Mouse (Mus musculus): Measurements from ENCODE around the gene Fat3. TPM values are rescaled to one million over a fixed set of nuclear protein-coding genes. Genes with fewer than 3 reads are reported as not detected.

The Fat3 gene
- total RNA-seq, 2 experiments from 2014 or later, result 31.5 to 33.1 TPM

- DNase-seq (ENCODE audit: low spot score in 2 of 2), result no peak
These were observed 545.8 kb downstream of the Fat3 start for GRCm38 (mm10) chr9:15955147-15955782.

DNA sequence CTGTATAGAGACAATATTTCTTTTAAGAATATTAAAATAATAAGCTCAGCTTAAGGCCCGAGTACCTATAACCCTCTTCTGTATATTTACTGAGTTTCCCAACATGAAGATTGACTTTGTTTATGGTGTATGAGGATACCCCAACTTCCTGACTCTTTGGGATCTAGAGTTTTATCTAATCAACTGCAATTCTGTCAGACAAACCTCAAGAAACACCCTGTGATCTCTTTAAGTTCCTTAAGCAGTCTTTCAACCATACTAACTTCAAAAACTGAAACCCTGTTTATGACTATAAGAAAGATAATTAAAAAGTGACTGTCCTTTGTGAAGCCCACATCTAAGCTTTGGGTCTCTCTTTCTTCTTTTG lies 546.8 kb downstream of the Fat3 start:
- DNase-seq (ENCODE audit: low spot score in 2 of 2), result no peak

- DNase-seq (ENCODE audit: low spot score in 2 of 2), result no peak
These were observed 547.3 kb downstream of the Fat3 start for GRCm38 (mm10) chr9:15953585-15954337.

DNA sequence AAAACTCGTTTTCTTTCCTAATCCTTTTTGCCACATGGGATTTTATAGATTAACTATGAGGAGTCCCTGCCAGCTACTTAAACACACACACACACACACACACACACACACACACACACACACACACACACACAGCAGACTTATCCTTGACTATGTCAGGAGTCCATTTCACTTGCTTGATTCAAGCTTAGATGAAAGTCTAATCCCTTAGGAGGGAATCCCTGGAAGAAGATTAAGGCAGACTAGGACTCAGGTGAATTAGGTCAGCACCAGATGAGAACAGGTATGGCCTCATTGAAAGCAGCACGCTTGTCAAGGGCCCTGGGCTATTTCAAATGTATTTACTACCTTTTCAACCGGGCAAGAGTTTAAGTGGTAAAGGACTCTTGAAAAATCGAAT lies 553.0 kb downstream of the Fat3 start:
- DNase-seq (ENCODE audit: low spot score in 2 of 2), result no peak

DNA sequence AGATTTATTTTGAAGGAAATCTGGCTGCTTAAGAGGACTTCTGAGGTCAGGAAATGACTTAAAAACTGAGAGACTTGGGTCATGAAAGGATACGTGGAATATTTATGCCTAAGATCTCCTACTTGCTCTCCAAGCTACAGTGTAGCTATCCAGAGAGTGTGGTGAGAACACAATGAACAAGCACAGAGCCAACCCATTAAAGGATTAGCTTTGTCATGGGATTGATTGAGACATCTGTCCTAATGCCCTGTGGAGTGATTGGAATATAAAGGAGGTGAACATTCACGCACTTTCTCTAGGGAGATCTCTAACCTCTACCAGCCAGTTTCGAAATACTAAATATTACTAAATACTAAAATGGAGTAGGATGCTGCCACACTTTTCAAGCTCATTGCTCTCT lies 556.9 kb downstream of the Fat3 start:
- peak in 1 of 2 experiments; percentile 11 for DNase-seq (ENCODE audit: low spot score in 2 of 2)

DNA sequence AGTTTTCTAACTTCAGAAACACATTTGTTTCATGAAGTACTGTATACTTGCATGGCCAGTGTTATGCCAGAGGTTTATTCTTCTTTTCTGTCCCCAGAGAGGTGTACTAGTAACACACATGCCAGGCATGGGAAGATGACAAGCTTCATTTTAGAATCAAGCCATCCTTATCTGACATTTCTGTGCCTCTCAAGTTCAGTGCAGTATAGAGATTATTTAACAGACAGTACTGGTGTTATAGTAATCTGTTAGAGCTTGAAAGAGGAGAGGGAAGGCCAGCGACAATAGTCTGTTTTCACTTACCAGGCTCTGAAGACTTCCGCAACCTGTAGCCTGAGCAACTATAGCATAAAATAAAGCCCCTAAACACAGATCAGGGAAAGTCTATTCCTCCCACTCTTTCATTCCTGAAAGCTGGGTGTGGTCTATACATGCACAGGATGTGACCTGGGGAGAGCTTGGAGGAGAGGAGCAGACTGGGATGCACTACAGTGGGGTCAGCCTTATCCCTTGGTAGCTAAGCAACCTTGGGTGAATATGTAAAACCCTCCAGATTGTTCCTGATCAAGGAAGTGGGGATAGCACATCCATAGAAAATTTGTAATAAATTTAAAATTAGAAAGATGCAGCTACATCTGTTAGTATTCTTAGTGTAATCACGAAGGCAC lies 557.5 kb downstream of the Fat3 start:
- no peak for DNase-seq (ENCODE audit: low spot score in 2 of 2)

GRCm38 (mm10) chr9:15941818-15942217 lies 559.3 kb downstream of the Fat3 start:
- no peak for DNase-seq (ENCODE audit: low spot score in 2 of 2)

DNA sequence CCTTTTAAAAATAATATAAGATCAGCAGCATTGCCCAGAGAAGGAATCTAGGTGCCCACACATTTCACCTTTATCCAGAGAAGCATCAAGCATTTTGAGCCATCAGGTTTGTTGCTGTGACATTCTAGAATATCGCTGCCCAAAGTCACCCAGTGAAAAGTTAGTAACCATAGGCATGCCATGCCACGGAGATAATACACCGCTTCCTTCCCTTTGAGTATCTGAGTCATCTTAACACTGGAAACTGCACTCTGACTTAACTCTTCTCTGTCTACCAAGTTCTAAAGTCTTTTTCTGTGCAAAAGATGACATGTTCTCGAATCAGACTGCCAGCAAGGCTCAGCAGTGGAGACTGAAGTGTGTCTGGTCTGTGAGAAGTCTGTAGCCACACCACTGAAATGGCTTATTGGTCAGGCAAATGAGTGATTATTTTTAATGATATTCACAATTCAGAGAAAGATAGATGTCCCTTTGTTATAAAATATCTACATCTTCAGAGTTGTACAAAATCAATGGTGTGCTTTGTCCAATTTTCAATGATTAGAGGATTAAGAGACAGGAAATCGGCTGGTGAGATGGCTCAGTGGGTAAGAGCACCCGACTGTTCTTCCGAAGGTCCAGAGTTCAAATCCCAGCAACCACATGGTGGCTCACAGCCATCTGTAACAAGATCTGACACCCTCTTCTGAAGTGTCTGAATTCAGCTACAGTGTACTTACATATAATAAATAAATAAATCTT lies 560.0 kb downstream of the Fat3 start:
- DNase-seq (ENCODE audit: low spot score in 2 of 2), result no peak

DNA sequence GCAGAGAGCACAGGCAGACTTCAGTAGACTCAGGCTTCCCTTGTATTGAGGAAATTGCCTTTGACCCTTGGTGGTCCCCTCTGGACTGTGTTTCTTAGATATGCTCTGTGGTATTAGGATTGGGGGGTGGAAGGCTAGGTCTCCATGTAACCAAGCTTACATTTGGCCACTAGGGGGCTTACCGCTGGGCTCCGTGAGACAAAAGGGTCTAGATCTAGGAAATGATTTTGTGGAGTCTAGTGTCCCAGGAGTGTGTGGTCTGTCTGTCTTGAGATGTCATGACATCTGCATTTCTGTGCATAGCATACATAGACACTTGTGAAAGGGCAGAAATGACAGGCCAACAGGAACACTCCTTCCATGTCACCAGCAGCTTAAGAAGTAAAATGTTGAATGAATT lies 561.5 kb downstream of the Fat3 start:
- peak in 1 of 2 experiments; percentile 26 for DNase-seq (ENCODE audit: low spot score in 2 of 2)

DNA sequence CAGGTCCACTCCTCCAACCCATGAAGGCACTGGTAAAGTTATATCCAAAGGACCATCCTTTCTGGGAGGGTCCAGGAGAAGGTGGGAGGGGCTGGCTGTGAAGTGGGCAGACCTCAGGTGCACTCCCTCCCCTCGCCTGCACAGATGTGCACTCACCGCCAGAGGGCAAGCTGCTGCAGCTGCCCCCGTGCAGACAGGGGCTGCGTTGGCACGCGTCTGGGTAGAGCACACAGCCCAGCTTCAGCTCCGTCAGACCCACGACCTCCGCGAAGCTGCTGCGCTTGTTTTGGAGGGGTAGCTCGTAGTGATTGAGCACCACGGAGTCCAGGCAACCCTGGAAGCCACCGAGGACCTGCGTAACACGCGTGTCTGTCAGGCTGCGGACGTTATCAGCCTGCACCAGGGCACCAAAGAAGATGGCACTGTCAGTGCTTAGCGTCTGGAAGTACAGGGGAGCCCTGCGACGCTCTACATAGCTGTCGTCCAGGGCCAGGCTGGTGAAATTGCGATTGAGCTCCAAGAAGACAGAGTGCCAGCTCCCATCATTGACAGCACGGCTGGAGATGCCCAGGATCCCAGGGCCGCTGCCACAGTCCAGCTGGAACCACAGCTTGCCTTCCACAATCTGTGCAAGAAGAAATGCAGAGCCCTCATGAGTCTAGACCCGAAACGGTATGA lies 563.1 kb downstream of the Fat3 start:
- DNase-seq (ENCODE audit: low spot score in 2 of 2), result no peak

GRCm38 (mm10) chr9:15930928-15931443 lies 570.1 kb downstream of the Fat3 start:
- DNase-seq (ENCODE audit: low spot score in 2 of 2), result peak in 1 of 2 experiments; percentile 19

DNA sequence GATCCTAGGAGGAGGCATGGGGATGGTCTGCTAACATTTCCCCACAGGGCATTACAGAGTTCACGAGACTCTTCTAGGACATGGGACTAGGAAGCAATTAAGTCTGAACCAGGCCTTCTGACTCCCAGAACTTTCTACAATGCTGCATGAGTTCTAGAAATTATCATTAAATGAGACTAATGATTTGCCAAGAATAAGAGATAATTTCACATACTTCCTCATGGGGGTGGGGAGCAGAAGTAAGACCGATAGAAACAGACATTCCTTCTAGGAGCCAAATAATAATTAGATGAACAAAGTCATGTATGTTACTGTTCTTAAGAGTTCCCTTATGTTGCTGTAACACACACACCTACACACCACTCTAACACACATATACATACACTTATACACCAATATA lies 572.8 kb downstream of the Fat3 start:
- no peak for DNase-seq (ENCODE audit: low spot score in 2 of 2)

GRCm38 (mm10) chr9:15927378-15928083 lies 573.6 kb downstream of the Fat3 start:
- no peak for DNase-seq (ENCODE audit: low spot score in 2 of 2)

GRCm38 (mm10) chr9:15925237-15925636 lies 575.8 kb downstream of the Fat3 start:
- no peak for DNase-seq (ENCODE audit: low spot score in 2 of 2)

- no peak for DNase-seq (ENCODE audit: low spot score in 2 of 2)
These were observed 580.8 kb downstream of the Fat3 start for GRCm38 (mm10) chr9:15920271-15920670.

DNA sequence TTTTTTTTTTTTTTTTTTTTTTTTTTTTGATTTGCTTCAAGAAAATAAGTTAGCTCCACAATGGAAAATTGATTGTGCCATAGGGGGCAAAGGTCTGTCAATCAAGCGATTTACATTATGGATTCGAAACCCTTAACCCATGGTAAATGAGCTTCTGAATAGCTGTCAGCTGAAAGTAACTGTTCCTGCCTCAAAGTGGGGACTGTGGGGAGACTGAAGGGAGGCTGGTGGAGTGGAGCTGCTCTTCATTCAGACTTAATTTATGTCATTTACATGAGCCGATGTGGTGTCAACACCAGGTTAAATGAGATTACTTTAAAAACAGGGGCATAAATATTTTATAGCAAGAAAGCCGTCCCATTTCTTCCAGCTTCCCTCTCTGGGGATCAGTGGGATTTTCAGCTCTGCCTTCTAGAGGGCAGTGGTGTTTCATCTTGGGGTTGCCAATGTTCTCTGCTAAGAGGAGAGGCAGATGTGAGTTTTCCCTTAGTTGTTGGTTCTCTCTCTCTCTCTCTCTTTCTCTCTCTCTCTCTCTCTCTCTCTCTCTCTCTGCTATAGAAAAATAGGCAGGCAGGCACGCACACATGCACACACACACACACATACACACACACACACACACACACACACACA lies 581.6 kb downstream of the Fat3 start:
- DNase-seq (ENCODE audit: low spot score in 2 of 2), result peak in 1 of 2 experiments; percentile 22

DNA sequence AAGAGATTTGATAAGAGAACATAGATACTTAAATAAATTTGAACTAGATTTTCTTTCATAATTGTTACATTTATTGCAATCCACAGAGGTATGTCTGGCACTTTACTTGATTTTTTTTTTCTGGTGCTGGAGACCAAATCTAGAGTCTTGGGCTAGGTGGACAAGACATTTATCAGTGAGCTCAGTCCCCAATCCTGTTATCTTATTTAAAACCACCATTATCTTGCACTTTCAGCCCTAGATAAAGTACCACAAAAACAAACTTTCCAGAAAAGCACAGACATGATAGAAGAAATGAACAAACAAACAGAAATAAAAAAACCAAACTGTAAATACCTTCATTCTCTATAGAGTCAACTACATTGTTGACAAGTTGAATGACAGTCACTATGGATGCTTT lies 584.5 kb downstream of the Fat3 start:
- DNase-seq (ENCODE audit: low spot score in 2 of 2), result no peak

GRCm38 (mm10) chr9:15912735-15913134 lies 588.4 kb downstream of the Fat3 start:
- no peak for DNase-seq (ENCODE audit: low spot score in 2 of 2)

GRCm38 (mm10) chr9:15909397-15910113 lies 591.5 kb downstream of the Fat3 start:
- no peak for DNase-seq (ENCODE audit: low spot score in 2 of 2)

Measured in layer of hippocampus, adult 18-20 months (tissue).